In genomic region chr11:120633520-120634343, GRCm38 (mm10) we compare ENCODE assay signal across 8 mouse cellular contexts. TPM values are rescaled to one million over a fixed set of nuclear protein-coding genes. Genes with fewer than 3 reads are reported as not detected.
DNase-seq lines count a peak whose midpoint lies in the region; ATAC-seq lines count a peak whose summit lies in the region.

TSS of gene Mafg (minus strand) at chr11:120633600.

- H3K9ac ChIP-seq in hindbrain, embryonic 16.5 days (ENCODE audit: low read depth, low read length), result peak within 1 kb of the TSS; percentile 94

- peaks cover 46% of the 10 kb centered on the region for H3K79me2 ChIP-seq in macrophage (ENCODE audit: inconsistent target)

- WGBS in hindbrain, embryonic 16.5 days, result 13% methylated on average over 49 of the region's 58 CpGs
- 18% methylated on average over 55 of the region's 58 CpGs for WGBS in macrophage (ENCODE audit: missing documents)

- DNase-seq in T-cell, adult 2 months (ENCODE audit: low spot score), result peak; percentile 89
- peak; percentile 89 to 94 for DNase-seq in cerebellum, postnatal 36 days
- peak; percentile 92 for DNase-seq in gastrocnemius, adult 18-20 months (ENCODE audit: low spot score)
- DNase-seq in left cerebral cortex, adult 18-20 months (ENCODE audit: low spot score in 2 of 2), result peak; percentile 89 to 95
- DNase-seq in right cerebral cortex, adult 18-20 months, result peak; percentile 94
- DNase-seq in urinary bladder, postnatal 10 days (ENCODE audit: low spot score), result peak; percentile 68

- ATAC-seq in hindbrain, embryonic 16.5 days, result peak; percentile 92

- H3K4me3 ChIP-seq in hindbrain, embryonic 16.5 days (ENCODE audit: low read length), result peak within 1 kb of the TSS; percentile 90
- H3K4me3 ChIP-seq in macrophage (ENCODE audit: inconsistent target), result peak within 1 kb of the TSS; percentile 71

- H3K4me1 ChIP-seq in hindbrain, embryonic 16.5 days (ENCODE audit: control insufficient read depth, insufficient read depth, low read depth, low read length), result peaks cover 31% of the 10 kb centered on the region

- no peaks in the 10 kb centered on the region for H3K9me3 ChIP-seq in hindbrain, embryonic 16.5 days (ENCODE audit: control insufficient read depth, low read length)

- peak within 1 kb of the TSS; percentile 96 for H3K4me2 ChIP-seq in hindbrain, embryonic 16.5 days (ENCODE audit: low read length)

- peak within 1 kb of the TSS; percentile 88 for H3K27ac ChIP-seq in hindbrain, embryonic 16.5 days (ENCODE audit: low read depth, low read length)
- H3K27ac ChIP-seq in macrophage, result peak within 1 kb of the TSS; percentile 99

- peaks cover 7% of the 10 kb centered on the region for H3K36me3 ChIP-seq in hindbrain, embryonic 16.5 days (ENCODE audit: control insufficient read depth, insufficient read depth, low read length)
- no peaks in the 10 kb centered on the region for H3K36me3 ChIP-seq in macrophage (ENCODE audit: inconsistent target)

- no peaks in the 10 kb centered on the region for H3K27me3 ChIP-seq in hindbrain, embryonic 16.5 days (replicated peaks; ENCODE audit: control insufficient read depth, insufficient read depth, low read length)

RNA-seq across cellular contexts. Expression of gene Mafg, which starts in this region (rescaled TPM):
- total RNA-seq in gastrocnemius, adult 18-20 months (2021), result 10 to 100 TPM; 50.2 to 58.8 TPM
- polyA plus RNA-seq in hindbrain, embryonic 16.5 days (2015; fragmentation: Nextera tagmentation; extraction: Ambion mirVana), result 25.4 and 34.6 TPM in 2 replicates
- total RNA-seq in left cerebral cortex, adult 18-20 months (2021), result 10 to 100 TPM; 86.8 to 94.3 TPM
- total RNA-seq in macrophage (2018; cell fraction: chromatin; rRNA removed), result 100 to 1,000 TPM; 127 to 265 (median 218) TPM
- total RNA-seq in macrophage (2018; cell fraction: cytosol; rRNA removed), result 10 to 100 TPM; 29.7 to 53.1 (median 42.5) TPM
- total RNA-seq in macrophage (2018; cell fraction: nucleus; rRNA removed), result 100 to 1,000 TPM; 103 to 262 (median 141) TPM
- 18.1 to 68.2 TPM (median 39.6 TPM) in 3 replicates for polyA plus RNA-seq in macrophage (2018)

Comparison
In these comparisons a context has a peak if more than half of its experiments do, and no peak if none do; other contexts are left out.
1. Peak in every context shown above with its lines: DNase-seq, ATAC-seq, H3K4me3 ChIP-seq and H3K27ac ChIP-seq.